Comparison of ENCODE assay signal across 14 mouse cellular contexts in genomic region chr12:25621142-25621541, GRCm38 (mm10).
A peak's percentile ranks its signal among the peaks of the same experiment; 100 is the strongest.
DNase-seq lines count a peak whose midpoint lies in the region; ATAC-seq lines count a peak whose summit lies in the region.
"Had no signal": no experiment of that assay in that cellular context is flagged by ENCODE, and none has a peak within 500 bp of the region (broad histone marks: within the 10 kb centered on the region; RNA-seq: fewer than 3 reads in every experiment).

No protein-coding gene starts in this region.

- ATAC-seq in megakaryocyte, adult 5-6 weeks (ENCODE audit: poor library complexity, severe bottlenecking): no peak
- ATAC-seq: forebrain, embryonic 15.5 days; hindbrain, embryonic 16.5 days had no signal

- intact Hi-C loops in left cerebral cortex, postnatal 14 days (cut with DNase I): no loop called here

- peak; percentile 6 for DNase-seq in layer of hippocampus, adult 9-11 months
- DNase-seq in layer of hippocampus, postnatal 36 days: no peak
- peak; percentile 86 for DNase-seq in brain, adult 2 months (ENCODE audit: low read depth, low spot score)
- peak; percentile 54 for DNase-seq in cerebellum, adult 11-12 months
- peak; percentile 33 to 48 for DNase-seq in left cerebral cortex, postnatal 14 days (ENCODE audit: low spot score in 2 of 2)
- DNase-seq in adrenal gland, adult 8-10 months: no peak
- DNase-seq: adrenal gland, postnatal 36 days; heart, adult 18-20 months; heart, postnatal 14 days; kidney, adult 2 months; kidney, postnatal 36 days had no signal

Comparison
In these comparisons a context has a peak if more than half of its experiments do, and no peak if none do; other contexts are left out.
1. DNase-seq: peak in layer of hippocampus, adult 9-11 months (single experiment), brain, adult 2 months (single experiment), cerebellum, adult 11-12 months (single experiment) and left cerebral cortex, postnatal 14 days (2 of 2); none in layer of hippocampus, postnatal 36 days (0 of 2) and adrenal gland, adult 8-10 months (single experiment).